Mouse (Mus musculus) T-cell, adult 2 months (primary cell): ENCODE results near the gene Tbc1d13.

Source experiments
- DNase-seq: peaks from one replicate; pipeline ENCODE4 v3.0.0; 2022; ENCODE audit warnings: low spot score

Tbc1d13 gene

GRCm38 (mm10) chr2:30133613-30134377, at the start of gene Tbc1d13:
TSS of gene Tbc1d13 (plus strand) at chr2:30133746.
- DNase-seq = peak; percentile 99

GRCm38 (mm10) chr2:30084113-30084512, 49.4 kb upstream of the Tbc1d13 start:
- no peak for DNase-seq

- DNase-seq = no peak
These were observed 48.9 kb upstream of the Tbc1d13 start for GRCm38 (mm10) chr2:30084632-30085031.

GRCm38 (mm10) chr2:30087310-30087709, 46.2 kb upstream of the Tbc1d13 start:
- DNase-seq = no peak

- DNase-seq = no peak
These were observed 42.0 kb upstream of the Tbc1d13 start for GRCm38 (mm10) chr2:30091521-30091920.

- no peak for DNase-seq
These were observed 41.1 kb upstream of the Tbc1d13 start for GRCm38 (mm10) chr2:30092280-30092918.

GRCm38 (mm10) chr2:30093471-30094207, 39.9 kb upstream of the Tbc1d13 start, which contains the start of gene Zdhhc12:
TSS of gene Zdhhc12 (minus strand) at chr2:30093648.
- peak; percentile 99 for DNase-seq

- no peak for DNase-seq
These were observed 39.3 kb upstream of the Tbc1d13 start for GRCm38 (mm10) chr2:30094208-30094588.

- DNase-seq = peak; percentile 51
These were observed 37.5 kb upstream of the Tbc1d13 start for GRCm38 (mm10) chr2:30095882-30096527.

GRCm38 (mm10) chr2:30100214-30100613, 33.3 kb upstream of the Tbc1d13 start:
- DNase-seq = no peak

- DNase-seq = peak; percentile 65
These were observed 27.2 kb upstream of the Tbc1d13 start for GRCm38 (mm10) chr2:30106364-30106763.

- no peak for DNase-seq
These were observed 25.9 kb upstream of the Tbc1d13 start for GRCm38 (mm10) chr2:30107646-30108045.

GRCm38 (mm10) chr2:30108260-30108659, 25.3 kb upstream of the Tbc1d13 start:
- DNase-seq = no peak

GRCm38 (mm10) chr2:30111500-30111899, 22.0 kb upstream of the Tbc1d13 start:
- no peak for DNase-seq

GRCm38 (mm10) chr2:30112564-30112963, 21.0 kb upstream of the Tbc1d13 start:
- DNase-seq = peak; percentile 32

GRCm38 (mm10) chr2:30119641-30120051, 13.9 kb upstream of the Tbc1d13 start:
- peak; percentile 79 for DNase-seq

GRCm38 (mm10) chr2:30120269-30120668, 13.3 kb upstream of the Tbc1d13 start:
- no peak for DNase-seq

GRCm38 (mm10) chr2:30122766-30123165, 10.8 kb upstream of the Tbc1d13 start:
- DNase-seq = no peak

GRCm38 (mm10) chr2:30123729-30124471, 9.6 kb upstream of the Tbc1d13 start:
- DNase-seq = no peak

GRCm38 (mm10) chr2:30124472-30125274, 8.9 kb upstream of the Tbc1d13 start, which contains the start of gene Zer1:
TSS of gene Zer1 (minus strand) at chr2:30124585.
- peak; percentile 94 for DNase-seq

GRCm38 (mm10) chr2:30128789-30129188, 4.8 kb upstream of the Tbc1d13 start:
- peak; percentile 60 for DNase-seq
